Mouse (Mus musculus) cerebellum, adult 2 months (tissue): ENCODE measurements around the gene Ranbp17.
A peak's percentile ranks its signal among the peaks of the same experiment; 100 is the strongest.

Source experiments
- CTCF ChIP-seq: fragments of 200-500 bp; IDR thresholded peaks from 2 replicates; pipeline ENCODE4 v1.5.1; 2011; ENCODE audit warnings: low read depth, mild to moderate bottlenecking, control low read depth, low read length, moderate library complexity, borderline replicate concordance; ENCODE audit not compliant: insufficient read depth
- POLR2A ChIP-seq: fragments of 200-500 bp; IDR thresholded peaks from 2 replicates; pipeline ENCODE4 v1.6.1; 2011; ENCODE audit warnings: low read length, control low read depth, borderline replicate concordance; ENCODE audit not compliant: insufficient read depth

- TF ChIP-seq CTCF (peak; percentile 30; the same call in 1 of the 2 replicates), POLR2A (no peak)
Measured at GRCm38 (mm10) chr11:33202296-33202695, 311.2 kb downstream of the Ranbp17 start.
